Mouse (Mus musculus) layer of hippocampus, adult 2 months (tissue): Measurements from ENCODE around the gene Klhl20. TPM values are rescaled to one million over a fixed set of nuclear protein-coding genes. Genes with fewer than 3 reads are reported as not detected.
A peak's percentile ranks its signal among the peaks of the same experiment; 100 is the strongest.

Experiments used
- DNase-seq, 2 experiments: peaks; one replicate each; pipeline ENCODE4 v3.0.0; 2022; ENCODE audit warnings: low spot score in 2 of 2
- H3K27ac ChIP-seq: fragments of 200-600 bp; 2 replicates; pipeline ENCODE4 v1.8.1; 2022
- H3K4me3 ChIP-seq: fragments of 200-600 bp; 2 replicates; pipeline ENCODE4 v1.8.1; 2022; ENCODE audit warnings: mild to moderate bottlenecking
- CTCF ChIP-seq: fragments of 200-600 bp; conservative IDR thresholded peaks from 2 replicates; pipeline ENCODE4 v1.8.1; 2022; ENCODE audit warnings: antibody characterized with exemption, mild to moderate bottlenecking, moderate library complexity
- total RNA-seq, 2 experiments: library from RNA; stranded (reverse); gene quantifications; 2 replicates each; pipeline ENCODE4 v1.2.3; 2021

Klhl20 gene
- total RNA-seq, 2 experiments from 2014 or later = 16.3 to 17.3 TPM

DNA sequence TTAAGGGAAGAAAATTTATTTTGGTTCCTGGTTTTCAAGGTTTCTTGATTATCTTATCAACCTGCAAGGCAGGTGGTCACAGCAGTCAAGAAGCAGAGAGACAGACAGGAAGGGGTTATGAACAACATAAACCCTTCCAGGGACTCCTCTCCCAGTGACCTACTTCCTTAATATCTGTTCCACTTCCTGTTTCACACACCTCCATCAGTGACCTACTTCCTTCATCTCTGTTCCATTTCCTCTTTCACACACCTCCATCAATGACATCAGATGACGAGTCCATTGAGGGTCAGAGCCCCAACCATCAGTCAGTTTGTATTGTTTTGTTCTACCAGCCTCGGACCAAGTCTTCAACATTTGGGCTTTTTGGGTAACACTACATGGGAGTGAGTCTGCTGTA, 8.2 kb upstream of the Klhl20 start:
- Histone ChIP-seq H3K27ac (no peak overlapping the region), H3K4me3 (no peak overlapping the region)
- DNase-seq = no peak
- TF ChIP-seq CTCF = no peak

DNA sequence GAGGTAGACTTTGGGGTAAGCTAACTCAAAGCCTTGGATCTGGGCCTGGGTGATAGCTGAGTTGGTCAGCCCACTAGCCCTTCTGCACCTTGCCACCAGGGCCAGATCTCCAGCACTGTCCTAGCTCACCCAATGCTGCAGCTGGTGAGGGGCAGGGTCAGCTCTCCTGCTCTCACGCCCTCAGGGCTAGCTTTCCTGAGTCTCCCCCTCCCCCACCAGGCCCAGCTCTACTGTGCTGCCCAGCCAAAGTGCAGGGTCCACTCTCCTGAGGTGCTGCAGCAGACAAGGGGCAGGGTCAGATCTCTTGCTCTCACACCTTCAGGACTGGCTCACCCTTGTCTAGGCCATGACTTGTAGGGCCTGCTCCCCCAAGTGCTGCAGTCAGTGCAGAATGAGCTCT, 4.8 kb downstream of the Klhl20 start:
- Histone ChIP-seq H3K4me3 (no peak overlapping the region), H3K27ac (no peak overlapping the region)
- no peak for DNase-seq
- no peak for TF ChIP-seq CTCF

DNA sequence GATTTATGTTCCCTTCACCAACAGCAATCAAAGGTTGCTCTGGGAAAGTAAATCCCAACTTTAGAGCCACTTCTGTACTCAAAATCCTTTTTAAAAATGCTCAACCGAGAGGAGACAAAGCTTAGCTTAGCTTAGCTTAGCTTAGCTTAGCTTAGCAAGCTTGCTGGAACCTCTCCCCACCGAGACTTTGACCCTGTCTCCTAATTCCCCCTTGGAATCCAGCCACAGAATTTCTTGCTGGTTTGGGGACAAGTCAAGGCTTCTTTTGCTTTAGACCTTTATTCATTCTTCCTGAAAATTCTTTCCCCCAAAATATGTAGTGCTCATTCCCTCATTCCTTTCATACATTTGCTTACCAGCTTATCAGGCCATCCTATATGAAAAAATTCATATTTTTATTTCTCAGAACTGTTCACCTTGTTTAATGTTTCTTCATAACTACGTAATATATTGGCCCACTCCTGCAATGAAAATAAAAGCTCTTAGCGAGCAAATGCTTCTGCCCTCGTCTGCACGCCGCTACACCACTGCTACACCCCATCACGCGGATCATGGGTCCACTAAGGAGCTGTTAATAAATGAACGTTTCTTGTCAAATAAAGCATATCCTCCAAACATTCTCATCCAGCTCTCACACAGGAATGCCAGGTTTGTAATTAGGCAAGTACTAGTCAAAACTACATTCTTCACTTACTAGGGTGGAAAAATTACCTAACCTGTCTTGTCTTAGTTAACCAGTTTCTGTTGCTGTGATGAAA, 8.5 kb downstream of the Klhl20 start:
- Histone ChIP-seq H3K4me3 (no peak overlapping the region), H3K27ac (no peak overlapping the region)
- DNase-seq = no peak
- no peak for TF ChIP-seq CTCF

DNA sequence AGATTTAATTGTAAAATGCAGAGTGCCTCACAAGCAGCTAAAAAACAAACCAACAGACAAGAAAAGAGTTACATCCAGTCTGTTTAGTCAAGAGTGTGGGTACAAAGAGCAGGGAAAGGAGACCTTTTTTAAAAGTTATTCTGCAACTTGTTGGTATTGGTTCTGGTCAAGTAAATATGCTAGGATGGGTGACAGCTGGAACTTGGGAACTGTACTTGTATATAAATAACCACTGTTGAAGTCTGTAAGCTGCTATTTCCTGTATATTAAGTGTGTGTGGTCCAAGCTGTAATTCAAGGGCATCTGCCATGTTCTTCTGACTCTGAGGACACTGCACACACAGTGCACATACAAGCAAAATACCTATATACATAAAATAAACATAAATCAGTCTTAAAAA, 16.7 kb downstream of the Klhl20 start:
- no peak overlapping the region; the same call in 1 of the 2 replicates for H3K27ac ChIP-seq
- no peak for DNase-seq
- no peak overlapping the region for H3K4me3 ChIP-seq
- no peak for TF ChIP-seq CTCF

DNA sequence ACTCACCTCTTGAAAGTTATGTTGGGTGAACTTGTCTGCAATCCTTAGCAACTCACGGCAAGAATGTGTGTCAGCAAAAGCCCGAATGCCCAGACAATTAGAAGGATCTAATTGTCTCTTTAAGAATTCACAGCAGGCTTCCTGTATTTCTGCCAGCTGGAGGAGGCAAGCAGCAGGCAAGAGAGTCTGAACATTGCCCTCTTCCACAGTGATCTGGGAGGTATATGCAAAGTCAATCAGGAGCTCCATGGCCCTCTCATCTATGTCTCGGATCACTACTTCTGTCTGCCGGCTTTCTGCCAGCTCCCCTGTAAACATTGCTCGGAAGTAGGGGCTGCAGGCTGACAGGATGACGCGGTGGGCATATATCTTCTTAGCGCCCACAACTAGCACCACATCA, 22.1 kb downstream of the Klhl20 start:
- H3K27ac ChIP-seq = no peak overlapping the region
- no peak overlapping the region for H3K4me3 ChIP-seq
- TF ChIP-seq CTCF = no peak
- no peak for DNase-seq

DNA sequence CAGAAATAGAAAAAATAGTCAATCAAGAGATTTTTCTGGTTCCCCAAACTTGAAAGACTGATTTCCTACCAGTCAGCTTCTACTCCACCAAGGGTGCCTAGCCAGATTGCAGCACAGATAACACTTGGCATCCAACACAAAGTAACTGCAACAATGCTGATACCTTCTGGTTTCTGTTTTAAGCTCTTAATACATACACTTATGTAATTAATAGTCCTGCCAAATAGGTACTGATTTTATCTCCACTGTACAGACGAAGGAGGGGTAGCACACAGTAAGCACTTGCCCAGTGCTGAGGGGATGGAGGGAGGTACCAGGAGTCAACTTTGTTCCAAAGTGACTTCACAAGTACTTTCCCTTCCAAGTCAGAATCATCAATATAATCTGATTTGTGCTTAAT, 27.5 kb downstream of the Klhl20 start:
- no peak overlapping the region for H3K4me3 ChIP-seq
- TF ChIP-seq CTCF = no peak
- no peak for DNase-seq
- H3K27ac ChIP-seq = no peak overlapping the region

DNA sequence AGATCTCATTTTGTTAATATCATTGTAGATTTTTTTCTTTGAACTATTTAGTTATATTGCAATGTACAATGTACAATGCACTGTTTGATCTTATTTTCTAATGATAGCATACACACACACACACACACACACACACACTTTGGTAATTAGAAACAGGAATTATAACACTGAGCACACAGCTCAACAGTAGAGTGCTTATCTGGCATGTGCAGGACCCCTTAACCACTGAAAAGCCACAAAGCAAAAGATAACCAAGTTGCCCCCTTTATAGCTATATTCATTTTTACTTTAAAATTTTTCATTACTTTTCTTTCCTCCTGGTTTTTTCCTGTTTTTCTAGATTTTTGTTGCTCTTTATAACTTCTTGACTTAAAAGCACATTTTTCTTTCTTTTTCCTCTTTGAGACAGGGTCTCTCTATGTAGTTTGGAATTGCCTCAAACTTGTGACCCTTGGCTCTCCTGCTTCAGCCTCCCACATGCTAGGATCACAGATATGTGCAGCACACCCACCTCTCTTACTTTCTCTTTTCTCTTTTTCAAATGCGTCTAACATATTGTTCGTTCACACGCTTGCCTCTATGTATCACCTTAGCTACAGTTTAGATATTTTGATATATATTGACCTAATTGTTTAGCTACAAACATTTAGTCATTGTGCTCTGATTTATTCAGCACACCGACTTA, 31.4 kb downstream of the Klhl20 start:
- Histone ChIP-seq H3K27ac (no peak overlapping the region), H3K4me3 (no peak overlapping the region)
- DNase-seq = no peak
- TF ChIP-seq CTCF = no peak

DNA sequence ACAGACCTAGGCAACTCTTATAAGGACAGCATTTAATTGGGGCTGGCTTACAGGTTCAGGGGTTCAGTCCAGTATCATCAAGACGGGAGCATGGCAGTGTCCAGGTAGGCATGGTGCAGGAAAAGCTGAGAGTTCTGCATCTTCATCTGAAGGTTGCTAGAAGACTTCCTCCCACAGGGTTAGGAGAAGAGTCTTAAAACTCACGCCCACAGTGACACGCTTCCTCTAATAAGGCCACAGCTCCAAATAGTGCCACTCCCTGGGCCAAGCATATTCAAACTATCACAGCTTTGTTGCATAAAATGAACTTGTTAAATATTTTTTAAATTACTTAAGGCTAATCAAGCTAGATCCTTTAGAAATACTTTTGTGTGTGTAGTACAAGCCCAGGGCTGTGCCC, 54.1 kb downstream of the Klhl20 start:
- DNase-seq = no peak
- no peak for TF ChIP-seq CTCF
- Histone ChIP-seq H3K4me3 (no peak overlapping the region), H3K27ac (no peak overlapping the region)

DNA sequence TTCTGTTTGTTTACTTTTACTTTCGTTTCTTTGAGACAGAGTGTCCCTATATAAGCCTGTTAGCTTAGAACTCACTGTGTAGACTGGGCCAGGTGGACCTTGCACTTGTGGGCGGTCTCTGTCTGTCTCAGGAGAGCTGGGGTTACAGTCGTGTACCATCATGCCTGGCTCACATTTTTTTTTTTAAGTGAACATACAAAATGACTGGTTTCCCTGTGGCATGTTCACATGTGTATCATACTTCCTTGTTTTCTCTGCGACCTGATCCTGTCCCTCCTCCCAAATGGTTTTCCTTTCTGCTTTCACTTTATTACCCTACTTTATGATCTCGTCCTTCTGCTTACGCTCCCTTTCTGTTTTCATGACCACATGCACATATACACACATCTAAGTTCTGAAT, 55.1 kb downstream of the Klhl20 start:
- DNase-seq = no peak
- no peak overlapping the region for H3K27ac ChIP-seq
- H3K4me3 ChIP-seq = no peak overlapping the region
- no peak for TF ChIP-seq CTCF

DNA sequence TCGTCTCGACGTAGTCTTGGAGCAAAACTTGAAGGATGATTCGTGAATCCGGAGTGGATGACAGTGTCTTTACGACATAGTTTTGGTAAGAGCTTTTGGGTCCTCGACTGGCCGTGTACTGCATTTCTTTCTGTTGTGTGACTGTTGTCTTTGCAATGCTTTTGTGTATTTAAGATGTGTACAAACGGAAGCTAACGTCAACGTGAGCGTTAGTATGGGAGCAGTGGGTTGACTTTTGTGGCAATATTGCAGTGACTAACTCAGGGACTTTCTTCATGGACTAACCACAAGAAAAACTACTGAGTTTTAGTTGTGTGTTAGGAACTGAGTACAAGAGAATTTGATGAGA, 60.1 kb downstream of the Klhl20 start:
- Histone ChIP-seq H3K4me3 (peak overlapping the region; percentile 72), H3K27ac (peak overlapping the region; percentile 43)
- TF ChIP-seq CTCF = no peak
- DNase-seq = no peak

DNA sequence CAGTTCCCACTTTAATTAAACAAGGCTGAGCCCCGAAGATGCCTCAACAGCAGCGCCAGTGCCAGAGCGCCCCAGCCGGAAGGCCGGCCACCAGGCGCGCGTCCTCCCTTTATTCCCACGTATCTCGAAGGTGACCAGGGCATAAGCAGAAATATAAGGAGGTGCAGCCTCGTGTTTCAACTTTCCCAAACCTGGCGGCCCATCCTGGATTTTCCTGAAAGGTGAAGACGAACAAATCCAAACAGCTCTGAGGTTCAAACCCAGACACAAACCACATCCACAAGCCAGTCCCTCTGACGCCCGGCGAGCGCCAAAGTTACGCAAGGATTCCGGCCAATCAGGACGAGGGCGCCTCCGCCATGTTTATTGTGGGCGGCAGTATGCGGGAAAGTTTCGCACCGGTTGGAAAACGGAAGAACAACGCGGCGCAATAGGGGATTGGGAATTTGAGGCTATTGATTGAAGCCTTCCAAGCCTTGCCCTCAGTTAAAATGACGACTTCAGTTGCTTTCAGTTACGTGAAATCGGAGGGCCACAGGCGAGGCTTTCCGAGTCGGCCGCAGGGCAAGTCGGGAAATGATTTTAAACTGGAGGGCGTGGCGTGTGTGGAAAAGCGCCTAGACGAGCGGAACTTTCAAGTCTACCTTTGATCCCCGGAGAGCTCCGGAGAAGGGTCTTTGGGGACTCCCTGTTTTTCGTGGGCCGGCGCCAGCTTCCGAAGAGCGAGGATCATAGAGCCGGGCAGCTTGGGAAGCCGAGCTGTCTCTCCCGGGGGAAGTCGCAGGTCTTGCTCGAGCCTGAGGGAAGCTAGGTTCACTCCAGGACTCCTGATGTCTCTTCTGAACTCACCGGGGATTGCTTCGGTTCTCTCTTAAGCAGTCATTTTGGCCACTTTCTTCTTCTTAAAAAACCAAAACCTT, 60.7 kb downstream of the Klhl20 start, which contains the start of the genes Dars2 and Cenpl:
Dars2 (minus strand) TSS at position 307 of the 920 bp plus-strand sequence.
Cenpl (plus strand) TSS at position 362 of the 920 bp plus-strand sequence.
- peak; percentile 52 for TF ChIP-seq CTCF
- DNase-seq = peak; percentile 95 to 98
- peak within 1 kb of the TSS; percentile 72 for H3K4me3 ChIP-seq
- peak within 1 kb of the TSS; percentile 91 for H3K27ac ChIP-seq

DNA sequence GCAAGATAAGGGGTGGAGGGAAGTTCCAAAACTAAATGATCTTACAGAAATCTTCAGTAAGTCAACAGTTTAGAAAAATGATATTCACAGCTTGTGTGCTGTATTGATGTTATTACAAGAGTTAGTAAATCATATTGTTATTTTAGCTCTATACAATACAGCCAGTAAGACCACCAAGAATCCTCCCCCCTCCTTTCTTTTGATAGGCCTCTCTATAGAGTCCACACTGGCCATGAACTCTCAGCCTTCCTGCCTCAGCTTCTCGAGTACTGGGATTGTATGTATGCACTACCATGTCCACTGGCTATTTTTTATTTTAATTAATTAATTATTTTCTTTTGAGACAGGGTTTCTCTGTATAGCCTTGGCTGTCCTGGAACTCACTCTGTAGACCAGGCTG, 68.0 kb downstream of the Klhl20 start:
- no peak overlapping the region for H3K4me3 ChIP-seq
- TF ChIP-seq CTCF = no peak
- H3K27ac ChIP-seq = no peak overlapping the region
- no peak for DNase-seq

DNA sequence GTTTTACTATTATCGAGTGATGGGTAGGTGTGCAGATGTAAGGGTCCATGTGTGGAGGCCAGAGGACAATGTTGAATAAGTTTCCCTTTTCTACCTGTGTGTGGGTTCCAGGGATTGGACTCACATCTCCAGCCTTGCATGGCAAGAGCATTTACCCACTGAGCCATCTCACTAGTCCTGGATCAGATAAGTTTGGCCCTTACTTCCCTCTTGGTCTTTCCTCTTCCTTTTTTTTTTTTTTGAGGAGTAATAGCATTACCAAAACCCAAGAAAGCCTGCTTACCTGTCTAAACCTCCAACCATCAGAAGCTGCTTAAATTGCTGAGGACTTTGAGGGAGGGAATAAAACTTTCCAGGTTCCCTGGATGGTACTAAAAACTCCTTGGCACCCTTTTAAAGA, 74.1 kb downstream of the Klhl20 start:
- Histone ChIP-seq H3K27ac (no peak overlapping the region), H3K4me3 (no peak overlapping the region)
- TF ChIP-seq CTCF = no peak
- no peak for DNase-seq
